Mouse (Mus musculus): ENCODE results near the gene Gm10488.
"Not testable (repeated sequence)": the region's sequence is repeated elsewhere in the genome, so short reads cannot be mapped to it uniquely, and the experiment has no call there.

Gene Gm10488

GRCm38 (mm10) chrX:29976014-29976413 is at the start of gene Gm10488:
Gm10488 (plus strand) TSS chrX:29976314.
- DNase-seq = not testable (repeated sequence)
